Mouse (Mus musculus) myocyte (in vitro differentiated cells): ENCODE measurements around the gene Gcm2. TPM values are rescaled to one million over a fixed set of nuclear protein-coding genes. Genes with fewer than 3 reads are reported as not detected.

ENCODE experiments used
- H3K27me3 ChIP-seq: one replicate; pipeline ENCODE4 v1.6.1; 2011; ENCODE audit not compliant: control insufficient read depth, insufficient read depth, insufficient read length
- H3K36me3 ChIP-seq: one replicate; pipeline ENCODE4 v1.6.1; 2011; ENCODE audit not compliant: control insufficient read depth, insufficient read depth
- H3K4me2 ChIP-seq: one replicate; pipeline ENCODE4 v1.6.1; 2011; ENCODE audit warnings: low read depth, control low read depth
- H3K4me3 ChIP-seq: one replicate; pipeline ENCODE4 v1.5.1; 2011; ENCODE audit warnings: mild to moderate bottlenecking, control low read depth, moderate library complexity
- H3K79me2 ChIP-seq: one replicate; pipeline ENCODE4 v1.6.1; 2011; ENCODE audit not compliant: control insufficient read depth, insufficient read depth
- H3ac ChIP-seq: one replicate; pipeline ENCODE4 v1.6.1; 2011; ENCODE audit not compliant: control insufficient read depth, insufficient read length
- CEBPB ChIP-seq: IDR thresholded peaks from 2 replicates; pipeline ENCODE4 v1.6.1; 2011; ENCODE audit warnings: mild to moderate bottlenecking, moderate library complexity; ENCODE audit not compliant: poor library complexity, insufficient read depth, severe bottlenecking
- E2F4 ChIP-seq: IDR thresholded peaks from one replicate; pipeline ENCODE4 v1.6.1; 2011; ENCODE audit warnings: mild to moderate bottlenecking, control low read depth, moderate library complexity; ENCODE audit not compliant: insufficient read depth
- MAX ChIP-seq: IDR thresholded peaks from one replicate; pipeline ENCODE4 v1.6.1; 2011; ENCODE audit warnings: low read depth, mild to moderate bottlenecking, control low read depth
- MYOD1 ChIP-seq, 3 experiments: IDR thresholded peaks; one replicate each; pipeline ENCODE4 v1.6.1; 2011; ENCODE audit warnings: control low read depth in 2 of 3, low read depth in 2 of 3, mild to moderate bottlenecking in 2 of 3, moderate library complexity in 1 of 3; ENCODE audit not compliant: insufficient read length in 2 of 3, control insufficient read depth in 1 of 3
- MYOG ChIP-seq, 3 experiments: IDR thresholded peaks; one replicate each; pipeline ENCODE4 v1.6.1; 2011; ENCODE audit warnings: control low read depth in 2 of 3, low read depth in 2 of 3, mild to moderate bottlenecking in 2 of 3; ENCODE audit not compliant: insufficient read length in 2 of 3, control insufficient read depth in 1 of 3, insufficient read depth in 1 of 3
- POLR2A ChIP-seq: IDR thresholded peaks from one replicate; pipeline ENCODE4 v1.6.1; 2011; ENCODE audit warnings: low read depth, mild to moderate bottlenecking, control low read depth, moderate library complexity; ENCODE audit not compliant: insufficient read length
- POLR2AphosphoS2 ChIP-seq: IDR thresholded peaks from one replicate; pipeline ENCODE4 v1.6.1; 2011; ENCODE audit warnings: low read depth, control low read depth; ENCODE audit not compliant: insufficient read length
- REST ChIP-seq: IDR thresholded peaks from one replicate; pipeline ENCODE4 v1.6.1; 2011; ENCODE audit warnings: mild to moderate bottlenecking, control low read depth, moderate library complexity; ENCODE audit not compliant: insufficient read depth, insufficient read length
- SRF ChIP-seq: IDR thresholded peaks from one replicate; pipeline ENCODE4 v1.6.1; 2011; ENCODE audit warnings: low read depth; ENCODE audit not compliant: control insufficient read depth, insufficient read length
- TCF12 ChIP-seq: IDR thresholded peaks from one replicate; pipeline ENCODE4 v1.6.1; 2011; ENCODE audit warnings: mild to moderate bottlenecking, control low read depth; ENCODE audit not compliant: poor library complexity, insufficient read depth, severe bottlenecking
- TCF3 ChIP-seq: IDR thresholded peaks from one replicate; pipeline ENCODE4 v1.6.1; 2011; ENCODE audit warnings: low read depth, control low read depth; ENCODE audit not compliant: insufficient read length
- USF1 ChIP-seq: IDR thresholded peaks from one replicate; pipeline ENCODE4 v1.6.1; 2011; ENCODE audit warnings: low read depth, mild to moderate bottlenecking, control low read depth, moderate library complexity
- polyA plus RNA-seq: library from polyadenylated mRNA; unstranded; fragments of >200 nt; fragmentation: generic; extraction: Trizol; gene quantifications from one replicate; pipeline ENCODE4 v1.2.1, GENCODE M21; 2012; ENCODE audit warnings: missing spikeins

The Gcm2 gene
- polyA plus RNA-seq, 1 experiment, result not detected

DNA sequence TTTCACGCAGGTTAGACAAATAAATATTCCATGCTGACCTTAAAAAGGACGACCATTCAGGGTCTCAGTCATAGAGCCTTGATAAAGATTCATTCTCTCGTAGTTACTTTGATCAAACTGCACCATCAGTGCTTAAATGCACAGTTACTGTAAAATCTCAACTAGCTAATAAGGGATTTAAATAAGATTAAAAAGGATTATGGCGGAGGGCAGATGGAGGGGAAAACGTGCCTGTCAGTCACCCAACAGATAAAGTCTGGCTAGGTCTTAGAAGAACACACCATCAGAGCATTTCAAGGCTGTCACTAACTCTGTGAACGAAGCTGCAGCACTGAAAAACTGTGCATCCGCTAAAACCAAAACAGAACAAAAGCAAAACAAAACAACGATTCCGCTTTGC lies 32.9 kb downstream of the Gcm2 start:
- H3K79me2 ChIP-seq, result no peaks in the 10 kb centered on the region
- no peaks in the 10 kb centered on the region for H3K36me3 ChIP-seq
- peaks cover 41% of the 10 kb centered on the region for H3K27me3 ChIP-seq
- TF ChIP-seq CEBPB (no peak), MYOG (IDR thresholded peaks at IDR 0.05; ENCODE audit: control insufficient read depth in 1 of 3, insufficient read depth in 1 of 3, insufficient read length in 2 of 3, low read depth in 2 of 3) (no peak), MYOD1 (IDR thresholded peaks at IDR 0.05; ENCODE audit: control insufficient read depth in 1 of 3, insufficient read length in 2 of 3, low read depth in 2 of 3) (no peak), SRF (no peak), E2F4 (no peak), MAX (no peak), TCF3 (no peak), REST (no peak), TCF12 (no peak), POLR2A (no peak), POLR2AphosphoS2 (no peak), USF1 (no peak)
- no peak overlapping the region for H3K4me2 ChIP-seq
- no peak overlapping the region for H3K4me3 ChIP-seq
- H3ac ChIP-seq, result no peak overlapping the region

DNA sequence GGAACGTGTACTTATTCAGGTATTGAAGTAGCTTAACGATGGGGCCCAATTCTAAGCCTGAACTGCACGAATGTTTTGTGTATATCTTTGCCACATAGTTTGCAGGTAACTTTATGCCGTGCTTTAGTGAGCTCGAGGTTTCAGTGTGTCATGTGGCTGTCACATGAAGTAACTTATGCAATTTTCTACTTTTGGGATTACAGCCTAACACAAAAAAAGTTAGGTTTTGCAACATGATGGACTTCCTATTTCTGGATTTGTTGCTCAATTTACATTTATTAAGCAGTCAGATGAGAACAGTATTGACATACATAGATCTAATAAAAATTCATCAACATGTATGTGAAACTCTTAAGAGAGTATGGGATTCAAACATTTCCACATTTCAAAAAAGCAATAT lies 37.0 kb downstream of the Gcm2 start:
- no peak overlapping the region for H3ac ChIP-seq

DNA sequence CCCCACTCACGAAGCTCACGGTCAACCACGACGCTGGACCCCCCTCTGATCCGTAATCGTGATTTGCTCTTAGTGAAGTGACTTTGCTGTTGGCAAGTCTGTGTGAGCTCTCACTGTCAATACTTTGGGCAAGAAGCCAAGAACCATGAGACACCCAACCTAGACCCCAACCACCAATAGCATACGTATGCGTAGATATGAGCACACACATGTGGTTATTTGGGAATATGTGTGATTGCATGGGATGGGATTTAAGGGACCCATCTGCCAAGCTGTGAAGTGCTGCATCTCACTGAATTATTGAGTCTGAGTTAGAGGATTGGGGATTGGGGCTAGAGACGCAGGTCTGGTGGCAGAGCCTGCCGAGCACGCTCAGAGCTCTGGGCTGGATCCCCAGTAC lies 39.2 kb downstream of the Gcm2 start:
- no peaks in the 10 kb centered on the region for H3K36me3 ChIP-seq
- no peak overlapping the region for H3ac ChIP-seq
- no peaks in the 10 kb centered on the region for H3K79me2 ChIP-seq
- peaks cover 27% of the 10 kb centered on the region for H3K27me3 ChIP-seq
- TF ChIP-seq REST, result no peak
- H3K4me2 ChIP-seq, result no peak overlapping the region
- H3K4me3 ChIP-seq, result no peak overlapping the region

More for the DNA sequence above, 37.0 kb downstream of the Gcm2 start:
- no peaks in the 10 kb centered on the region for H3K79me2 ChIP-seq
- H3K27me3 ChIP-seq, result peaks cover 43% of the 10 kb centered on the region
- TF ChIP-seq SRF (no peak), MAX (no peak), USF1 (no peak), MYOG (IDR thresholded peaks at IDR 0.05; ENCODE audit: control insufficient read depth in 1 of 3, insufficient read depth in 1 of 3, insufficient read length in 2 of 3, low read depth in 2 of 3) (no peak), TCF3 (no peak), TCF12 (no peak), E2F4 (no peak), POLR2AphosphoS2 (no peak), CEBPB (no peak), POLR2A (no peak), MYOD1 (IDR thresholded peaks at IDR 0.05; ENCODE audit: control insufficient read depth in 1 of 3, insufficient read length in 2 of 3, low read depth in 2 of 3) (no peak), REST (no peak)
- no peaks in the 10 kb centered on the region for H3K36me3 ChIP-seq
- H3K4me2 ChIP-seq, result no peak overlapping the region
- no peak overlapping the region for H3K4me3 ChIP-seq

DNA sequence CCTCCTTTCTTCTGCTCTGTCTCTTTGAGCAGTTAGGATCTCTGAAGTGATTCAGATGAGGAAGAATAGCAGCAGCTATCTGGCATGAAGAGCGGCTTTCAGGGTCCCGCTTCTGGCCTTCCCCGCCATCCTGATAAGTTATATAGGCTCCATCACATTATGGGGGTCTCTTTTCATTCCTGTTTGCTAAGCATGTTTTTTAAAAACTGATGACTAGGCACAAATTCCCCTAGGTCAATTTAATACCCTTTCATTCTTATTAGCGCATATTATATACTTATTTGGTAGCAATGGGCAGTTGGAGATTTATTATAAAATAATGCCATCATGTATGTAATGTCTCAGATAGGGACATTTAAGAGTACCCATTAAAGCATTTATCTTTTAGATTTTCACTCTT lies 43.2 kb downstream of the Gcm2 start:
- H3K27me3 ChIP-seq, result peaks cover 12% of the 10 kb centered on the region
- H3K36me3 ChIP-seq, result no peaks in the 10 kb centered on the region
- TF ChIP-seq E2F4 (no peak), POLR2A (no peak), SRF (no peak), POLR2AphosphoS2 (no peak), CEBPB (no peak), MAX (no peak), TCF12 (no peak), MYOG (IDR thresholded peaks at IDR 0.05; ENCODE audit: control insufficient read depth in 1 of 3, insufficient read depth in 1 of 3, insufficient read length in 2 of 3, low read depth in 2 of 3) (no peak), USF1 (no peak), MYOD1 (IDR thresholded peaks at IDR 0.05; ENCODE audit: control insufficient read depth in 1 of 3, insufficient read length in 2 of 3, low read depth in 2 of 3) (no peak), REST (no peak), TCF3 (no peak)
- H3ac ChIP-seq, result no peak overlapping the region
- no peak overlapping the region for H3K4me2 ChIP-seq
- H3K4me3 ChIP-seq, result no peak overlapping the region
- no peaks in the 10 kb centered on the region for H3K79me2 ChIP-seq

DNA sequence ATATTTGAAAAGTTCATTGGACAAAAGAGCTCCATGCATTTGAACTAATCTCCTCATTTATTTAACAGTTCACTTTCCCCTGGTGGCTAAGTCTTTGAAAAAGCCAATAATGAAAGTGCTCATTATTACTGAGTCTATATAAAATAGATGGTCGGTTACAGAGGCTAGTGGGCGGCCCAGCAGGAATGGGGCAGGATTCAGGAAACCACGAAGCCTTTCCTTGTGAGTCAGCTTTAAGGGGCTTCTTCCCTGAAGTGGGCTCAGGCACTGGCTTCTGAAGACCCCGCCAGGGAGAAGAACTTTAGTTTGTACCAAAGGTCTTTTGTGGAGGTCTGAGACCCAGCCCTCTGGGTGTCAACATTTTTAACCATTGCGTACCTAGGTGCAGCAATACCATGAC lies 58.9 kb downstream of the Gcm2 start:
- peaks cover 23% of the 10 kb centered on the region for H3K27me3 ChIP-seq
- TF ChIP-seq USF1 (no peak), E2F4 (no peak), SRF (no peak), POLR2AphosphoS2 (no peak), MYOG (IDR thresholded peaks at IDR 0.05; ENCODE audit: control insufficient read depth in 1 of 3, insufficient read depth in 1 of 3, insufficient read length in 2 of 3, low read depth in 2 of 3) (no peak), POLR2A (no peak), TCF3 (no peak), MYOD1 (IDR thresholded peaks at IDR 0.05; ENCODE audit: control insufficient read depth in 1 of 3, insufficient read length in 2 of 3, low read depth in 2 of 3) (no peak)
- H3K79me2 ChIP-seq, result no peaks in the 10 kb centered on the region
- H3K36me3 ChIP-seq, result no peaks in the 10 kb centered on the region
- no peak overlapping the region for H3K4me2 ChIP-seq
- H3ac ChIP-seq, result no peak overlapping the region
- no peak overlapping the region for H3K4me3 ChIP-seq

Other genes starting within 250 kb of the Gcm2 start
- gene Pak1ip1, start 110.0 kb downstream of the Gcm2 start, polyA plus RNA-seq, result 66.3 TPM
- 201 TPM for gene Tmem14c, start 94.7 kb downstream of the Gcm2 start, polyA plus RNA-seq
- gene Mak, start 31.3 kb downstream of the Gcm2 start, polyA plus RNA-seq, result 0.01 TPM
- not detected for gene Sycp2l, start 3.3 kb upstream of the Gcm2 start, polyA plus RNA-seq
- gene Elovl2, start 109.4 kb upstream of the Gcm2 start, polyA plus RNA-seq, result not detected
- 11.1 TPM for gene Smim13, start 138.8 kb upstream of the Gcm2 start, polyA plus RNA-seq
- gene Gm17364, start 162.9 kb upstream of the Gcm2 start, polyA plus RNA-seq, result not detected